Mouse (Mus musculus) urinary bladder, postnatal 14 days (tissue): Measurements from ENCODE around the gene Cys1.
"Not testable (repeated sequence)": the region's sequence is repeated elsewhere in the genome, so short reads cannot be mapped to it uniquely, and the experiment has no call there.

Experiments
- DNase-seq: peaks from one replicate; pipeline ENCODE4 v3.0.0; 2021; ENCODE audit warnings: low spot score

Gene Cys1

DNA sequence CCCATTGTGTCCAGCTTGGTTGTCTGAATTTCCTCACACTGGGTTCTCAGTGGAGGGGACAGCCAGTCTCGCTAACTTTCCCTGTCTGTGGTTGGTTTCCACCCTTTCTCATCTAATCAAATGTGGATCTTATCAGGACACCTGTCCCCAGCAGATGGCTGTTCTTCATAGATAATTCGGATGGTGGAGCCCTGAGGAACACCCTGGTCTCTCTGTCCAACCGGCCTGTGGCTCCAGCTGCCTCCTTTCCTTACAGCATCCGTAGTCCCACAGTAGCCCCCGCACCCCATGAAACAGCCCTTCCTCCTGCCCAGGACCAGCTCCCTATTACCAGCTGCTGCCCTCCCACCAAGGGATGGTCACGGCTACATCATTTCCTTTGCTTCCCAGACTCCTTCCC lies 35.7 kb downstream of the Cys1 start:
- no peak for DNase-seq

DNA sequence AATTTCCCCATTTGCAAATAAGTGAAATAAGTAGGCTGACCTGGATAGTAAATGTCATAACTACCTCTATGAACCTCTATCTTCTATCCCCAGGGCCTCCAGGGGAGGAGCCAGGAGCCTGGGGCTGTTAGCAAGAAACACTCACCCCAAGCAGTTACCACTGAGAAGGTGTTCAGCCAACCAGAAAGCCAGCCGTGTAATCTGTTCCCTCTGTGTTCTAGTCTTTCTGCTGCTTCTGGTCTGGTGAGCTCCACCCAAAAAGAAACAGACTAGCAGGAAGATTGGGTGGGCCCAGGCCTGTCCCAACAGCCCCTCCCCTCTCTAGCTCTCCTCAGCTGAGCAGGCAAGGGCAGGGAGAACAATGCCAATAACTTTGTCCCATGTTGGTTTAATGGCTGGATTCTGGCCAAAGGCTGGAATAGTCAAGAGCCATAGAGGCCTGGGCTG lies 37.5 kb downstream of the Cys1 start:
- DNase-seq: peak; percentile 22

DNA sequence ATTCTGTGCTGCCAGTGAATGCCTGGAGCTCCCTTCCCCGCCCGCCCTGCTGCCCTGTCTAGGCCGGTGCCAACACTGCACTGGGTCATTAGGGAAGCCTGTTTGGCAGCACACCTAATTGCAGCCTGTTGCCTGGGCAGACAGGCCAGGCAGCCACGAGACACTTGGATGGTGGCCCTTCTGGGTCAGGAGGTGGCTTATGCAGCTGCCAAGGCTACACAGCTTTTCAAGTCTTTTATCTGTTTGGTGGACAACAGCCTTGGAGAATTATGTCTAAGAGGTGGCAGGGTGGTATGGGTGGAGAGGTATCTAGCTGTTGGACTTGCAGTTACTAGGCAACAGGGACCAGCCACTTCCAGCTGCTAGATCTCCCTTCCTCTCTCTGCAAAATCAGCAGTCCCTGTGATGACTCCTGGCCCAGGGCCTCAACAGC lies 39.2 kb downstream of the Cys1 start:
- peak; percentile 73 for DNase-seq

DNA sequence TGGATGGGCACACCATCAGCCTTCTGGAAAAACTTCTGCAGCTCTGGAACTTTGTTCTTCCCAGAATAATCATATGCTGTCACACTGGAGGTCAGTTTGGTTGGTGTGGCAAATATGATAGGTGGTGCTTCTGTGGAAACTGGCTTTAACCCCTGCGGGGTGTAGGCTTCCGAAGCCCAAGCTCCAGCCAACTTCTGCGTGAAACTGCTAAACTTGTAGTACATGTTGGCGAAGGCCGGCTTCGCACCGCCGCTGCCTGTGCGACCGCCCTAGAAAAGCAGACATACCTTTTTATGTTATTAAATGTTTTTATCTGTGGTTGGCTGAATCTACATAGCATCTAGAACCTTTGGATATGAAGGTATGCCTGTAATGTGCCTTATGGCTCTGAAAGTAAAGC lies 42.8 kb downstream of the Cys1 start:
- not testable (repeated sequence) for DNase-seq

DNA sequence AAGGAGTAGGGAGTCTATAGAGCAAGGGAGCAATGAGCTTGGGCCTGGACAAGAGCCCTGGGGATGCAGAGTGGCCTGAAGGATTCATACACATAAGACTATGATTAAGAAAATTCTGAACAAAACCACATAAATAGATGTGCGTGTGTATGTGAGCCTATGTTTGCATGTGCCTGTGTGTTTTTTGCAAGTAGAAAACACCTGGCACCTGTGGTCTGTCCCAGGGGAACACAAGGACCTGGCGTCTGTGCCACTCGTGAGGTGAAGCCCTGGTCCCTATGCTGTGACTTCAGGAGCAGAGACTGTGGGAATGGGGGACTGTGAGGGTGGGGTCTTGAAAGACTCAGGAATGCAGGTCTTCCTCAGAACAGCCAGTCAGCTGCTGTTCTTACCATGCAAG lies 47.0 kb downstream of the Cys1 start:
- DNase-seq: no peak

DNA sequence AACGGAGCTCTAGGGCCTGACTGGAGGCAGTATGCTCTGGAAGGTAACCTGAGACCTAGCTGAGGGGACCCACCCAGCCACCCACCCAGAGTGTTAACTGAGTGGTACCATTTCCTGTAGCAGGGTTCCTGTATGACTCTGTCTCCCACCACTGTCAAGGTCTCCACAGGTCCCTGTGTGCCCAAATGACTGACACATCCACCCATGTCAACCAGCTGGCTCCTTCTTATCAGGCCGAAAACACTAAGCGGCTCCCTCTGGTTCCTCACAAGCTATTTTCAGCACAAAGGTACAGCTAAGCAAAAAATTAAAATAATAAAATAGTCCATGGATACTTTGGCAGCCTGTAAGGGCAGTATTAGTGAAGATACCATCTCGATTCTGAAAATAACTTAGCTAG lies 47.4 kb downstream of the Cys1 start:
- no peak for DNase-seq

DNA sequence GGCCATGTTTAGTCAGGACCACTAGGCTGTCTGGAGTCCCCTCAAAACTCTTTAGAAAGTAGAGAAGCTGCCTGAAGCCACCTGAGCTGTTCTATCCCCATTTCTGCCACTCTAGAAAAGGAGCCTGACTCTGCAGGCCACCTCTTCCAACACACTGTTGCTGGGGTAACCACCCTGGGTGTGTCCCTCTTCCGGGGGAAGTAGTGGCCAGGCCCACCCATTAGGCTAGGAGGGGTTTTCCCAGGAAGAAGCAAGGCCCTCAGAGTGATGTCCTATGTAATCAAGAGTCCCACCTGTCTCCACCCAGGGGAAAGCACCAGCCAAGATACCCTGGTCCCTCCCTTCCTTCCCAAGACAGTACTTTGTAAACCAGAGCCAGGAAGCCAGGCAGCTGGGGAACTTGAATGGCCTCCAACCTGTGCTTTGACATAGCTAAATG lies 47.8 kb downstream of the Cys1 start:
- DNase-seq: no peak

DNA sequence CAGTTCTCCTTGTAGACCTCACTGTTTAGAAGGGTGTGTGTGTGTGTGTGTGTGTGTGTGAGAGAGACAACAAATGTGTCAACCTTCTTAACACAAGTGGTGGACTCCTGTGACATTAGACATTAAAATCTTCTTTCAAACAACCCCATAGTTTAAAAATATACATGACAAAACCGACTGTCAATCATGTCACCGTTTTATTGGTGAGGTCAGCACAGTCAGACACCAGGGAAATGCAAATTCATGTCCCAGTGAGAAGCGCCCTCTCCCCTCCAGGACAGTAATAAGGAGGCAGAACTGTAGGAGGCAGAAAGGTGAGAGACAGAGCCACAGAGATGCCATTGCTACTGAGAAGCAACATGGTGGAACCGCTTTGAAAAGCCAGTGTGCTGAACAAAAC lies 49.2 kb downstream of the Cys1 start:
- DNase-seq: no peak

DNA sequence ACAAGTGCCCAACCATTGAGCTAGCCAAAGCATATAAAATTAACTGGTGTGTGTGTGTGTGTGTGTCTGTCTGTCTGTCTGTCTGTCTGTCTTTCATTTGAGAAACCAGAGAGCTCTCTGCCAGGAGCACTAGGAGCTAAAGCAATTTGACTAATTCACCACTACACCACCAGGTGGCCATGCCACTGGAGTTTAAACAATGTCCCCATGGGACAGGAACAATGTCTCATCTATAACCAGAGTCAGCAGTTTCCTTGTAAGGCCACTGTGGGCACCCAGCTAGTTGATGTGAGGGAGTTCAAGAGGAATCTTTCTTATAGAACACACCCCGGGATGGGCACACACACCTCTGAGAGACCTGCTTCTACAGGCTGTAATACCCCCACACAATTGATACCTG lies 51.4 kb downstream of the Cys1 start:
- peak; percentile 45 for DNase-seq

DNA sequence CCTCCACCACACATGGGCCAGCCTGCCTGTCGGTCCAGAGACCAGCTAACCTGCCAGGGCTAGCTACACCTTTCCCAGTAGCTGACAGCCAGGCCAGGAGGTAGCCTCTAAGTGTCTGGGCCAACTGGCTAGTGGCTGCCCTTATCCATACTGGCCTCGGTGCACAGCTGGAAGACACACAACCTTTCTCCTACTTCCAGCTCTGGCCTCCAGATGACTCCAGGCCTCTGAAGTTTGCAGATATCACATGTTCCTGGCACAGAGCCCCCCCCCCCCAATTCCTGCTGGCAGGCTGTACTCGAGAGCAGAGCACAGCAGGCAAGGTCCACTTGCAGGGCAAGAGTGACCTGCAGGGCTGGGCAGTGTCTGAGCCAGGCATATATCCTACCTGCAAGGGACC lies 54.4 kb downstream of the Cys1 start:
- DNase-seq: no peak

DNA sequence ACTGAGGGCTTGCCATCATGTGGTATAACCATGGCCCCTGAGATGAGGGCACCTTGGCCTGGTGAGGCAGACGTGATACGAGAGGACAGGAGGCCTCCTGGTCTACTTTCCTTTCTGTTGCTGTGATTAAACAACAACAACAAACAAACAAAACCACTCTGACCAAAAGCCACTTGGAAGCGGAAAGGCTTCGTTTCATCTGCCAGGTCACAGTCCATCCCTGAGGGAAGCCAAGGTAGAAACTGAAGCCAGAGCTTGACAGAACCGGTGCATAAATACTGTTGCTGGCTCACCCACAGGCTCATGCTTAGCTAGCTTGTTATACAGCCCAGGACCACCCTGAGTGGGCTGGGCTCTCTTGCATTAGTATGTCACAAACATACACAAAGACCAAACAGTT lies 55.2 kb downstream of the Cys1 start:
- no peak for DNase-seq

DNA sequence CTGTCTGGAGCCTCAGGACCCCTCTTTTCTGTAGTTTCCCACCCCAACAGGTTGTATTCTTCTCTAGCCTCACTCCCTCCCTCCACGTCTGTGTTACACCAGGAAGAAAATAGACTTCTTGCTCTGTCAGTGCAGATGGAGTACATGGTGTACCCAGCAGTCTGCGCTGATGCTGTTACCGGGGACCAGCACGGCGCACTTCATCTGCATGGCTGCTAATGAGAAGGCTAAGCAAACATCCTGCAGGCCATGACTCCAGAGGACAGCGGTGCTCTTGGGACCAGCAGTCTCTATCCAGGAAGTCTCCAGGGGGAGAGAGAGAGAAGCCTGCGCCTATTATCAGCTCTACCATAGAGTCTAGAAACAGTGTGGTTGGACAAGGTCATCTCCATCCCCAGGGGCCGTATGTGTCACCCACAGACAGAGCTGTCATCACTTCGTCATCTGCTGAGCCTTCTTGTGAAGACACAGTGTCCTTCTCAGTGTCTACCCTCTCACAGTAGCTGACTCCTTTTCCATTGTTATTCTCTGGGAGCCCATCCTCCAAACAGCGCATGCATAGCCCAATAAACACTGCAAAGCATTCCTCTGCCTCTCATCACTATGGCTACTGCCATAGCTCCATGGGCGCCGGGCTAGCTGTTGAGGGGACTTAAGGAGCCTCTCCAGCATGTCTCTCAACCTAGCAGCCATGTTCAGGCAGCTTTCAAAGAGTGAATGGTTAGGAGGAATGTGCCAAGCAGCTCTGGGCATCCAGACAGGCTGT lies 57.9 kb downstream of the Cys1 start:
- DNase-seq: no peak

DNA sequence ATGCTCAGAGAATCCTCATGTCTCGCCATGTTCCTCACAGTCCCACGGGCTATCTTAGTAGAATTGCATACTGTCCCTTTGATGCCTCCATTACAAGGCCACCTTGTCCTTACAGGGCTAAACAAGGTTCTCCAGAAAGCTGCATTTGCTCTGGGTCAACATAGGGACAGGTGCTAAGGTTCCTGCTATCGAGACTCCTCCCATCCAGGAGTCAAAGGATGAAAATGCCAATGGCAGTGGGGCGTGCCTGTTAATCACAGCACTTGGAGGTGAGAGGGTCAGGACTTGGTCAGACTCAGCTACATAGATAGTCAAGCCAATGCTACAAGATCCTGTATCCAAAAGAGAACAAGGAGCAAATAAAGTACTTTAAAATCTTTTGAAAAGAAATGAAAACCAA lies 62.2 kb downstream of the Cys1 start:
- DNase-seq: no peak
